Mouse (Mus musculus) heart, embryonic 14.5 days (tissue): ENCODE data around the gene Lhx4. TPM values are rescaled to one million over a fixed set of nuclear protein-coding genes. Genes with fewer than 3 reads are reported as not detected.
A peak's percentile ranks its signal among the peaks of the same experiment; 100 is the strongest.

Experiments
- ATAC-seq: fragments of 200-750 bp; cut with Nextera tagmentation; 2 replicates; pipeline ENCODE4 v1.8.0; 2017; ENCODE audit warnings: low read depth, moderate TSS enrichment; ENCODE audit not compliant: insufficient number of reproducible peaks, insufficient read depth, low FRiP score
- H3K27ac ChIP-seq, 2 experiments: fragments of 200-500 bp in 1 of 2; fragments of 300-500 bp in 1 of 2; sonication (generic) in 1 of 2; replicated peaks in 1 of 2; 2 replicates each; pipeline ENCODE4 v1.5.1; 2012 to 2014; ENCODE audit warnings: low read depth in 2 of 2, low read length in 2 of 2, control low read depth in 1 of 2, mild to moderate bottlenecking in 1 of 2, mixed read lengths in 1 of 2; ENCODE audit not compliant: control insufficient read depth in 1 of 2, insufficient read depth in 1 of 2
- H3K27me3 ChIP-seq: fragments of 300-500 bp; sonication (generic); 2 replicates; pipeline ENCODE4 v1.6.1; 2014; ENCODE audit warnings: mild to moderate bottlenecking, low read length, control low read depth; ENCODE audit not compliant: control insufficient read depth, insufficient read depth
- H3K36me3 ChIP-seq: fragments of 300-500 bp; sonication (generic); 2 replicates; pipeline ENCODE4 v1.6.1; 2014; ENCODE audit warnings: mild to moderate bottlenecking, control low read depth, low read length, mixed read lengths; ENCODE audit not compliant: control insufficient read depth, insufficient read depth
- H3K4me1 ChIP-seq, 2 experiments: fragments of 200-500 bp in 1 of 2; fragments of 300-500 bp in 1 of 2; sonication (generic) in 1 of 2; 2 replicates each; pipeline ENCODE4 v1.6.1; 2012 to 2014; ENCODE audit warnings: low read length in 2 of 2, control low read depth in 1 of 2, mixed read lengths in 1 of 2; ENCODE audit not compliant: control insufficient read depth in 2 of 2, insufficient read depth in 2 of 2
- H3K4me2 ChIP-seq: fragments of 300-500 bp; sonication (generic); 2 replicates; pipeline ENCODE4 v1.6.1; 2014; ENCODE audit warnings: mild to moderate bottlenecking, low read length
- H3K4me3 ChIP-seq, 2 experiments: fragments of 200-500 bp in 1 of 2; fragments of 300-500 bp in 1 of 2; sonication (generic) in 1 of 2; 2 replicates each; pipeline ENCODE4 v1.5.1; 2012 to 2014; ENCODE audit warnings: low read length in 2 of 2, mild to moderate bottlenecking in 2 of 2, control low read depth in 1 of 2, low read depth in 1 of 2, moderate library complexity in 1 of 2; ENCODE audit not compliant: control insufficient read depth in 1 of 2, insufficient read depth in 1 of 2
- H3K9ac ChIP-seq: fragments of 300-500 bp; sonication (generic); 2 replicates; pipeline ENCODE4 v1.6.1; 2014; ENCODE audit warnings: mild to moderate bottlenecking, low read length
- H3K9me3 ChIP-seq: fragments of 300-500 bp; sonication (generic); 2 replicates; pipeline ENCODE4 v1.6.1; 2016; ENCODE audit warnings: low read length, control low read depth; ENCODE audit not compliant: control insufficient read depth
- WGBS: fragments of 180-500 bp; shearing (Covaris S2); extraction: QIAGEN DNeasy Blood & Tissue Kit; methylation state at CpG from one replicate; pipeline ENCODE4 v1.1.7; 2014; 5-methylcytosine and 5-hydroxymethylcytosine counted together
- polyA plus RNA-seq: library from polyadenylated mRNA; unstranded; fragments of >200 nt; fragmentation: Nextera tagmentation; extraction: Ambion mirVana; gene quantifications from 2 replicates; pipeline ENCODE4 v1.2.1, GENCODE M21; 2014

Gene Lhx4
- polyA plus RNA-seq, 1 experiment from 2014 or later, result 0.04 TPM

DNA sequence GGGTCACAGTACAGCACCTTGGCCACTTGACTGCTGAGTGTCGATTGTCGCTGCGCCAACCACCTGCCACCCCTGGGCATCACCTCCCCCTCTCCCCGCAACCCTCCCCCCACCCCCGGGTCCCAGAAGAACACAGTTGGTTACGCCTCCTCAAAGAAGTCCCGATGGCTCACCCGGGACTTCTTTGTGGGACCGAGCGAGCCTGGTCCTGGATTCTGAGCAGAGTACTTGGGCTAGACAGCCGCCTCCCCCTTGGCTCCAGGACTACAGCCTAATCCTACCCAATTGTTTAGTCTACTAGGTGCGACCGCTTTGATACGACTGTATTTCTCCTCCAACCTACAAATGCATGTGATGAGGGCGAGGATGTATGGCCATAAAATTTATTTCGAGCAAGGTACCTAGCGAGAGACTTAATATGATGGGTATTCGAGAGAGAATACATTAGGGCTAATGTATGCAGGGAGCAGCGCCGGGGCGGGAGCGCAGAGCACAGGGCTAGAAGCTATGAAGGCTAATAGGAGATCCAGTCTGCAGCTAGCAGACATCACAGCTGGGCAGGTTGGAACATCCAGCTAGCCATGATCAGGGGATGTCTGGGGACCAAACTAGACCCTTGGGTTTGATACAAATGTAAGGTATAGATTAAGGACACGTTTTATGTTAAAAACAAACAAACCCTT, 22.2 kb downstream of the Lhx4 start:
- H3K27ac ChIP-seq, result no peak overlapping the region
- no peak overlapping the region for H3K4me2 ChIP-seq
- H3K4me3 ChIP-seq, result no peak overlapping the region
- no peak overlapping the region for H3K9ac ChIP-seq
- H3K27me3 ChIP-seq, result peaks cover 83% of the 10 kb centered on the region
- whole genome bisulfite sequencing, result 2% methylated on average over 23 of the region's 23 CpGs
- no peak for ATAC-seq
- H3K9me3 ChIP-seq, result no peaks in the 10 kb centered on the region
- no peaks in the 10 kb centered on the region for H3K4me1 ChIP-seq
- H3K36me3 ChIP-seq, result no peaks in the 10 kb centered on the region

DNA sequence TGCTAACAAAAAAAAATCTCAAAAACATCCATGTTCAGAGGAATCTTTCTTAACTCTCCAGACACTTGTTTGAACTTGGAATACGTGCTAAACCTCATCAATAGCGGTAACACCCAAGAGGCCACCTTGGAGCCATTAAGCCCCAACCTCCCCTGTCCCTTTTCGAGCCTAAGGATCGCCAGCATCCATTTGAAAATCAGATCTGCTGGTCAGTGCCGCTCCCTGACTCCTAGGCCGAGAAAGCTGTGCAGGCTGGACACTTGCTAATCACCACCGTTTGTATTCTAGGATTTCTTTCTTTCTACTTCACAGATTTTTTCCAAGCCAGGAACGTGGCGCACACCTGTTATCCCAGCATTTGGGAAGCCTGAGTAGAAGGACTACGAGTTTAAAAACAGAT, 23.7 kb downstream of the Lhx4 start:
- Histone ChIP-seq H3K4me2 (no peak overlapping the region), H3K4me1 (no peaks in the 10 kb centered on the region; a peak in 1 of 4 replicates), H3K9me3 (no peaks in the 10 kb centered on the region), H3K27me3 (peaks cover 81% of the 10 kb centered on the region), H3K4me3 (no peak overlapping the region), H3K27ac (no peak overlapping the region), H3K36me3 (no peaks in the 10 kb centered on the region), H3K9ac (no peak overlapping the region)
- ATAC-seq, result no peak
- WGBS, result 31% methylated on average over 10 of the region's 10 CpGs

DNA sequence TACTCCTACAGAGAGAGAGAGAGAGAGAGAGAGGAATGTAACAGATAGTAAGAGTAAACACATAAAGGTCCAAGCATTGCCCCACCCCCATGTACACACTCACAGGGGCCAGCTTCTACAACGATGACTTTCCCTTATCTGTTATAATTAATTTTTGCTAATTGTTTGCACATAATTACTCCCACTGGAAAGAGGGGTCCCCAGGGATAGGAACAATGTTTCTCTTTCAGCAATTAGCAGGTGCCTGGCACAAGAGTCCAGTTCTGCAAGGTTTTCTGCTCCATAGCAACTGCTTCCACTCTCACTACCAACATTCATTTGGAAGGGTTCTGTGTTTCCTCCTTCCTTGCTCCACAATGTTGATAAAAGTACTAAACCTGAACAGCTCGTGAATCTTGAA, 25.6 kb downstream of the Lhx4 start:
- Histone ChIP-seq H3K4me2 (no peak overlapping the region), H3K9ac (no peak overlapping the region), H3K4me3 (no peak overlapping the region), H3K9me3 (no peaks in the 10 kb centered on the region), H3K27ac (no peak overlapping the region), H3K36me3 (no peaks in the 10 kb centered on the region), H3K4me1 (no peaks in the 10 kb centered on the region; a peak in 1 of 4 replicates), H3K27me3 (peaks cover 72% of the 10 kb centered on the region)
- 65% methylated on average over 2 of the region's 2 CpGs for WGBS
- no peak for ATAC-seq

DNA sequence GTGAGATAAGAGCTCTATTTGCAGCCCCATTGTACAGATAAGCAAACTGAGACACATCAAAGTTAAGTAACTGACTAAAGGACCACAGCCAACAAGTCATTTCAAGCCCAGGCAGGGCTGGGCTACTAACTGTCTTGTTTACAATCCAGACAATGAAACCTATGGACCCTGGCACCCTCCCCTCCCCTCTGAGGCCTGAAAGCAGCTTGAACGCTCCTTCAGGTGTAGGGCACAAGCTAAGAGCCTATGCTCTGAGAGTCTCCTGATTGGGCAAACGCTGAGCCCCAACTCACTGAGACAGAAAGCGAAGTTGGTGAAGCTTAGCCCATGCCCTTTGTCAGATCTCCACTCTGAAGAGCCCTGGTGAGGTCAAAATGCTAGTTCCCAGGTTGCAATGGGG, 27.2 kb downstream of the Lhx4 start:
- Histone ChIP-seq H3K4me2 (no peak overlapping the region), H3K4me1 (no peaks in the 10 kb centered on the region; a peak in 1 of 4 replicates), H3K4me3 (no peak overlapping the region), H3K27me3 (peaks cover 61% of the 10 kb centered on the region), H3K36me3 (no peaks in the 10 kb centered on the region), H3K27ac (no peak overlapping the region), H3K9me3 (no peaks in the 10 kb centered on the region), H3K9ac (no peak overlapping the region)
- WGBS, result 77% methylated on average over 3 of the region's 3 CpGs
- no peak for ATAC-seq

DNA sequence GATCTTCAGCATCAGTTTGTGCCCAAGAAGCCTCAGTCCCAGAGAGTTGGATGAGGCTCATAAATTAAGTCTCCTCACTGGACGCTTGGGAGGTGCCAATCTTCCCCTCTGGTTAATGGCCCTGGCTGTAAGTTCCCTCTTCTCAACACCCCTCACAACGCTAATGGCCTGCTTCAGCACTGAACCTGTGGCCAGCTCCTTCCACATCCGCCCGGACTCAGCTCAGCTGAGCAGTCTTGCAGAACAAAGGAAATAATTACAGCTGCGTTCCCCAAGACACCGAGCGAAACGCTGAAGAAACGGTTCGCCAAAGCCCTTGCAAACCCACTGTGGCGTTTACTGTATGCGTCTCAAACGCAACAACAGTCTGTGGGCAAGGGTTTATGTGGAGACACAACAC, 29.3 kb downstream of the Lhx4 start:
- peak overlapping the region; percentile 40 for H3K4me2 ChIP-seq
- no peak overlapping the region for H3K27ac ChIP-seq
- no peaks in the 10 kb centered on the region for H3K9me3 ChIP-seq
- no peak for ATAC-seq
- H3K9ac ChIP-seq, result no peak overlapping the region
- no peaks in the 10 kb centered on the region; a peak in 1 of 4 replicates for H3K4me1 ChIP-seq
- H3K36me3 ChIP-seq, result no peaks in the 10 kb centered on the region
- peak overlapping the region in 1 of 2 experiments; percentile 26; a peak in 2 of 4 replicates for H3K4me3 ChIP-seq
- H3K27me3 ChIP-seq, result peaks cover 40% of the 10 kb centered on the region
- WGBS, result 1% methylated on average over 13 of the region's 13 CpGs

DNA sequence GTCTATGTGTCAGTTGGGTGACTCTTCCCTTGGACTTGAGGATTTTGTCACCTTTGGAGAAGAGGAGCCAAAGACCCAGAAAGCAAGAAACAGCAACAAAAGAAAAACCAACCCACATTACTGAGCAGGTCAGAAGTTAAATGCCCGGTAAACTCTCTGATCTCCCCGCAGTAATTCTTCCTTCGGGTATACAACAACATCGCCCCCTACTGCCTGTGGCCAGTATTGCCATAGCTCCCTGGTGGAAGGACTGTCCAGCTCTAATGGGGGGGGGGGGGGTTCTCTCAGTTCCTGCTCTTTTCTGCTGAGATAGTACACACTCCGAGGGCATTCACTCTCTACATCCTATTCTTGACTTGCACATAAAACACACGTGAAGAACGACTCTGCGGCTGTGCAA, 30.0 kb downstream of the Lhx4 start:
- no peak for ATAC-seq
- no peaks in the 10 kb centered on the region for H3K36me3 ChIP-seq
- 40% methylated on average over 8 of the region's 8 CpGs for WGBS
- peaks cover 39% of the 10 kb centered on the region for H3K27me3 ChIP-seq
- no peak overlapping the region for H3K4me2 ChIP-seq
- no peak overlapping the region for H3K4me3 ChIP-seq
- no peak overlapping the region for H3K9ac ChIP-seq
- no peaks in the 10 kb centered on the region for H3K9me3 ChIP-seq
- no peak overlapping the region for H3K27ac ChIP-seq
- H3K4me1 ChIP-seq, result no peaks in the 10 kb centered on the region; a peak in 1 of 4 replicates

DNA sequence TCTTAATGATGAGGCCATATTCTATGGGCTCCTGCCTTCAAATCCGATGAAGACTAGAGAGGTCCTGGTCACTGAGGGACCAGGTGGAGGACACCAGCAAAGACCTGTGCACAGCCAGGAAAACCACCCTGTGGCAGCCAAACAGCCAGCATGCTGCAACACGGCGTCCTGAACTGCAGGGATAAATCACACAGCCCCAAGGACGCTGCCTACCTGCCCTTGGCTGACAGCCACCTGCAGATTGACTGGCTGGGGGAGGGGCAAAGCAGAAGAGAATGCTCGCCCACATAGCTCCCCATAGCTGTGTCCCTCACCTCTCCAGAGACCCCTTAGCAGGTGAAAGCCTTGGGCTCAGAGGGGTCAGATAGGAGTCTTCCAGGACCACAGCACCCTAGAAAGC, 31.5 kb downstream of the Lhx4 start:
- no peak overlapping the region for H3K4me3 ChIP-seq
- no peak overlapping the region for H3K4me2 ChIP-seq
- no peaks in the 10 kb centered on the region; a peak in 1 of 4 replicates for H3K4me1 ChIP-seq
- no peak overlapping the region for H3K9ac ChIP-seq
- no peaks in the 10 kb centered on the region for H3K36me3 ChIP-seq
- no peak for ATAC-seq
- H3K27ac ChIP-seq, result no peak overlapping the region
- 38% methylated on average over 5 of the region's 5 CpGs for WGBS
- no peaks in the 10 kb centered on the region for H3K9me3 ChIP-seq
- H3K27me3 ChIP-seq, result peaks cover 36% of the 10 kb centered on the region

DNA sequence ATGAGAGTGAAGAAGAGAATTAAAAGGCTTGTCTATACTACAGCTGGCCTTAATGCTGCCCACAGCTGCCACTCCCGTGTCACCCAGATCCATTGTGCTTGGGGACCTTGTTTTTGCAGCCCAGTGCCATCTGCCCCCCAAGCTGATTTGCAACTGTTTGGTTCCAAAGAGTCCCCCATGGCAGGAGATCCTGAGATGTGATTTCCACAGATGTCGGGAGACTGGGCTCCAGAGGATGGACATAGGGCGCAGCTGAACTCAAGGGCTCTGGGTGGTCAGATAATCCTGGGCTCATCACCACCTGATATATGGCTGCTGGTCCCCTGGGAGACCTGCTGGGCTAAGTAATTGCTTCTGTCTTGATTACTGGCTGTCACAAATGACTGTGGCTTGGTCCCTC, 32.6 kb downstream of the Lhx4 start:
- Histone ChIP-seq H3K27me3 (peaks cover 29% of the 10 kb centered on the region), H3K9me3 (no peaks in the 10 kb centered on the region), H3K4me3 (no peak overlapping the region), H3K4me2 (no peak overlapping the region), H3K27ac (no peak overlapping the region), H3K9ac (no peak overlapping the region), H3K36me3 (no peaks in the 10 kb centered on the region), H3K4me1 (no peaks in the 10 kb centered on the region; a peak in 1 of 4 replicates)
- ATAC-seq, result no peak
- 74% methylated on average over 3 of the region's 3 CpGs for WGBS
